Mouse (Mus musculus) CH12.LX (cell line): ENCODE measurements around the gene Dab2. TPM values are rescaled to one million over a fixed set of nuclear protein-coding genes. Genes with fewer than 3 reads are reported as not detected.

Source experiments
- DNase-seq: peaks from one replicate; pipeline ENCODE4 v3.0.0-alpha.2; 2013; ENCODE audit errors: extremely low read depth
- H3K27ac ChIP-seq: 2 replicates; pipeline ENCODE4 v1.5.1; 2012; ENCODE audit warnings: low read depth, mild to moderate bottlenecking, control low read depth, moderate library complexity; ENCODE audit not compliant: insufficient read depth
- H3K27me3 ChIP-seq: replicated peaks from 2 replicates; pipeline ENCODE3; 2012; ENCODE audit warnings: inconsistent platforms
- H3K36me3 ChIP-seq, 2 experiments: replicated peaks in 1 of 2; 2 replicates each; pipeline versions ENCODE3 to v1.6.1; 2012; ENCODE audit warnings: inconsistent platforms in 1 of 2, low read length in 1 of 2, mild to moderate bottlenecking in 1 of 2, mixed read lengths in 1 of 2, moderate library complexity in 1 of 2; ENCODE audit not compliant: control insufficient read depth in 1 of 2, insufficient read depth in 1 of 2
- H3K4me1 ChIP-seq, 2 experiments: 2 replicates each; pipeline ENCODE4 v1.6.1; 2012; ENCODE audit warnings: inconsistent platforms in 1 of 2, moderate library complexity in 1 of 2; ENCODE audit not compliant: insufficient read depth in 2 of 2, control insufficient read depth in 1 of 2
- H3K4me2 ChIP-seq: 2 replicates; pipeline ENCODE4 v1.6.1; 2012; ENCODE audit warnings: low read depth, mild to moderate bottlenecking, control low read depth; ENCODE audit not compliant: poor library complexity, insufficient read depth, severe bottlenecking
- H3K4me3 ChIP-seq, 3 experiments: fragments of 150-350 bp in 1 of 3; sonication (generic) in 1 of 3; replicated peaks in 1 of 3; 2 replicates each; pipeline versions ENCODE3 to v1.5.1; 2011 to 2012; ENCODE audit warnings: low read depth in 2 of 3, low read length in 2 of 3, mild to moderate bottlenecking in 2 of 3, moderate library complexity in 2 of 3, control low read depth in 1 of 3, improper control_type of control experiment in 1 of 3, inconsistent platforms in 1 of 3, mixed read lengths in 1 of 3; ENCODE audit not compliant: poor library complexity in 1 of 3
- H3K79me2 ChIP-seq: replicated peaks from 2 replicates; pipeline ENCODE4 v1.6.1; 2012; ENCODE audit warnings: mild to moderate bottlenecking, moderate library complexity; ENCODE audit not compliant: control insufficient read depth, poor library complexity, insufficient read depth, severe bottlenecking; ENCODE audit errors: extremely low read depth
- H3K9ac ChIP-seq: 2 replicates; pipeline ENCODE4 v1.6.1; 2012; ENCODE audit warnings: low read depth, mild to moderate bottlenecking, control low read depth, moderate library complexity; ENCODE audit not compliant: insufficient read depth
- H3K9me3 ChIP-seq: replicated peaks from 2 replicates; pipeline ENCODE3; 2012; ENCODE audit warnings: low read length, inconsistent platforms, mixed read lengths
- BHLHE40 ChIP-seq: IDR thresholded peaks from 2 replicates; pipeline ENCODE4 v1.6.1; 2011; ENCODE audit warnings: mild to moderate bottlenecking, low read depth, low read length, improper control_type of control experiment
- CHD1 ChIP-seq: IDR thresholded peaks from 2 replicates; pipeline ENCODE4 v1.6.1; 2012; ENCODE audit warnings: low read depth, low read length, improper control_type of control experiment, inconsistent platforms
- CHD2 ChIP-seq: IDR thresholded peaks from 2 replicates; pipeline ENCODE4 v1.6.1; 2011; ENCODE audit warnings: low read length, improper control_type of control experiment
- CTCF ChIP-seq, 2 experiments: IDR thresholded peaks in 1 of 2; conservative IDR thresholded peaks in 1 of 2; 2 replicates each; pipeline ENCODE4 v1.5.1; 2011 to 2012; ENCODE audit warnings: low read depth in 2 of 2, low read length in 2 of 2, improper control_type of control experiment in 1 of 2, inconsistent platforms in 1 of 2, mild to moderate bottlenecking in 1 of 2, moderate library complexity in 1 of 2
- E2F4 ChIP-seq: IDR thresholded peaks from 2 replicates; pipeline ENCODE4 v1.6.1; 2011; ENCODE audit warnings: low read depth, low read length, improper control_type of control experiment; ENCODE audit not compliant: insufficient replicate concordance
- ELF1 ChIP-seq: IDR thresholded peaks from 2 replicates; pipeline ENCODE4 v1.6.1; 2014; ENCODE audit warnings: low read depth, mild to moderate bottlenecking, inconsistent platforms, low read length, improper control_type of control experiment
- GABPA ChIP-seq: IDR thresholded peaks from 2 replicates; pipeline ENCODE4 v1.6.1; 2012; ENCODE audit warnings: low read depth, low read length, improper control_type of control experiment, inconsistent platforms; ENCODE audit not compliant: insufficient replicate concordance
- HCFC1 ChIP-seq: IDR thresholded peaks from 2 replicates; pipeline ENCODE4 v1.6.1; 2012; ENCODE audit warnings: low read depth, mild to moderate bottlenecking, inconsistent platforms, low read length, improper control_type of control experiment
- IRF4 ChIP-seq: IDR thresholded peaks from 2 replicates; pipeline ENCODE4 v1.6.1; 2014; ENCODE audit warnings: low read depth, mild to moderate bottlenecking, inconsistent platforms, low read length, improper control_type of control experiment
- JUN ChIP-seq: IDR thresholded peaks from 2 replicates; pipeline ENCODE4 v1.6.1; 2011; ENCODE audit warnings: low read depth, mild to moderate bottlenecking, low read length, improper control_type of control experiment, moderate library complexity; ENCODE audit not compliant: insufficient read depth
- KAT2A ChIP-seq: IDR thresholded peaks from 2 replicates; pipeline ENCODE4 v1.6.1; 2012; ENCODE audit warnings: low read length, improper control_type of control experiment, inconsistent platforms; ENCODE audit not compliant: insufficient replicate concordance
- MAX ChIP-seq: IDR thresholded peaks from 2 replicates; pipeline ENCODE4 v1.6.1; 2011; ENCODE audit warnings: low read length, improper control_type of control experiment
- MYC ChIP-seq: IDR thresholded peaks from 2 replicates; pipeline ENCODE4 v1.6.1; 2011; ENCODE audit warnings: low read depth, mild to moderate bottlenecking, improper control_type of control experiment, low read length
- NRF1 ChIP-seq: IDR thresholded peaks from 2 replicates; pipeline ENCODE4 v1.6.1; 2014; ENCODE audit warnings: low read depth, mild to moderate bottlenecking, inconsistent platforms, low read length, improper control_type of control experiment, moderate library complexity
- PAX5 ChIP-seq: IDR thresholded peaks from 2 replicates; pipeline ENCODE4 v1.6.1; 2012; ENCODE audit warnings: low read length, inconsistent platforms, mixed read lengths
- POLR2A ChIP-seq: IDR thresholded peaks from 2 replicates; pipeline ENCODE4 v1.6.1; 2011; ENCODE audit warnings: low read depth, mild to moderate bottlenecking, improper control_type of control experiment, low read length
- RAD21 ChIP-seq: IDR thresholded peaks from 2 replicates; pipeline ENCODE4 v1.6.1; 2011; ENCODE audit warnings: low read depth, mild to moderate bottlenecking, low read length, improper control_type of control experiment, moderate library complexity
- RCOR1 ChIP-seq: conservative IDR thresholded peaks from 2 replicates; pipeline ENCODE4 v1.6.1; 2012; ENCODE audit warnings: low read depth, mild to moderate bottlenecking, inconsistent platforms, low read length, improper control_type of control experiment
- SIN3A ChIP-seq: IDR thresholded peaks from 2 replicates; pipeline ENCODE4 v1.6.1; 2012; ENCODE audit warnings: low read length, improper control_type of control experiment, inconsistent platforms
- TBP ChIP-seq: conservative IDR thresholded peaks from 2 replicates; pipeline ENCODE4 v1.6.1; 2011; ENCODE audit warnings: low read depth, low read length, improper control_type of control experiment
- TCF12 ChIP-seq: IDR thresholded peaks from 2 replicates; pipeline ENCODE4 v1.6.1; 2014; ENCODE audit warnings: low read depth, mild to moderate bottlenecking, inconsistent platforms, low read length, improper control_type of control experiment
- UBTF ChIP-seq: IDR thresholded peaks from 2 replicates; pipeline ENCODE4 v1.6.1; 2012; ENCODE audit warnings: low read depth, mild to moderate bottlenecking, inconsistent platforms, low read length, improper control_type of control experiment, moderate library complexity
- USF2 ChIP-seq: conservative IDR thresholded peaks from 2 replicates; pipeline ENCODE4 v1.6.1; 2011; ENCODE audit warnings: low read depth, low read length, improper control_type of control experiment
- ZC3H11A ChIP-seq: IDR thresholded peaks from 2 replicates; pipeline ENCODE4 v1.6.1; 2012; ENCODE audit warnings: low read depth, mild to moderate bottlenecking, inconsistent platforms, low read length, improper control_type of control experiment
- ZKSCAN1 ChIP-seq: IDR thresholded peaks from 2 replicates; pipeline ENCODE4 v1.6.1; 2012; ENCODE audit warnings: low read depth, inconsistent platforms, low read length, improper control_type of control experiment, borderline replicate concordance
- ZMIZ1 ChIP-seq: IDR thresholded peaks from 2 replicates; pipeline ENCODE4 v1.6.1; 2012; ENCODE audit warnings: low read depth, mild to moderate bottlenecking, inconsistent platforms, low read length, improper control_type of control experiment
- ZNF384 ChIP-seq: IDR thresholded peaks from 2 replicates; pipeline ENCODE4 v1.6.1; 2012; ENCODE audit warnings: low read depth, low read length, improper control_type of control experiment, inconsistent platforms
- dilution Hi-C: fragments of 300-500 bp; cut with MboI; formaldehyde crosslinking; loops from 2 replicates; pipeline ENCODE4 v1.14.3; 2020; ENCODE audit warnings: low sequenced_read_pairs; ENCODE audit not compliant: extremely low pct_unique_long_range_greater_than_20kb, extremely low pct_ligation_motif_present
- in situ Hi-C: fragments of 300-500 bp; cut with MboI; formaldehyde crosslinking; loops from 3 replicates; pipeline ENCODE4 v1.14.3; 2019; ENCODE audit warnings: low sequenced_read_pairs, low pct_ligation_motif_present, low pct_unique_long_range_greater_than_20kb, mixed read lengths
- polyA plus RNA-seq: library from polyadenylated mRNA; unstranded; fragments of >175 nt; gene quantifications from 2 replicates; pipeline ENCODE4 v1.2.1, GENCODE M21; 2012; ENCODE audit warnings: low read depth; ENCODE audit not compliant: insufficient read length
- total RNA-seq, 2 experiments: library from RNA; depleted of rRNA; stranded (reverse); fragments of 300-350 nt in 1 of 2; fragments of >200 nt in 1 of 2; gene quantifications; 2 replicates each; pipeline ENCODE4 v1.2.3; 2012 to 2014

Dab2 gene
- total and polyA plus RNA-seq, 3 experiments: 0.17 TPM; not detected in 1

DNA sequence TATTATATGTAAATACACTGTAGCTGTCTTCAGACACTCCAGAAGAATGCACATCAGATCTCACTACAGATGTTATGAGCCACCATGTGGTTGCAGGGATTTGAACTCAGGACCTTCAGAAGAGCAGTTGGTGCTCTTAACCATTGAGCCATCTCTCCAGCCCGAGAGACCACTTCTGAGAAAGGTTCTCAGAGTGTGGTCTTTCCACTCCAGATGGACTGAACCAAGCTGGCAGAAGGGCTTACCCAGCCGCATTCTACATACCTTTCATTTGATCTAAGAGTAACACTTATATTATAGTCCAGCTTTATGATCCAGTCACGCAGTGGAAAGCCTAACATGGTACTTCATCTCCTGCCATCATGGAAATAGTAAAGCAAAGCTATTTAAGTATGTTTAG lies 92.3 kb downstream of the Dab2 start:
- no peaks in the 10 kb centered on the region for H3K9me3 ChIP-seq
- H3K36me3 ChIP-seq: no peaks in the 10 kb centered on the region
- no peak for DNase-seq
- TF ChIP-seq BHLHE40: no peak
- no peak for TF ChIP-seq HCFC1
- TF ChIP-seq RAD21: no peak
- TF ChIP-seq ELF1: no peak
- no peak for TF ChIP-seq PAX5
- TF ChIP-seq MYC: no peak
- no peak for TF ChIP-seq RCOR1
- no peak for TF ChIP-seq ZNF384
- TF ChIP-seq TCF12: no peak
- TF ChIP-seq TBP: no peak
- no peak for TF ChIP-seq UBTF
- TF ChIP-seq, all 38 proteins: peak for 0
- H3K9ac ChIP-seq: no peak overlapping the region
- H3K27ac ChIP-seq: no peak overlapping the region
- in situ Hi-C loops: no loop called here
- no peaks in the 10 kb centered on the region for H3K79me2 ChIP-seq
- H3K4me1 ChIP-seq: no peaks in the 10 kb centered on the region
- no peak overlapping the region for H3K4me2 ChIP-seq
- no peak overlapping the region for H3K4me3 ChIP-seq
- no peaks in the 10 kb centered on the region for H3K27me3 ChIP-seq
- dilution Hi-C loops: no loop called here

DNA sequence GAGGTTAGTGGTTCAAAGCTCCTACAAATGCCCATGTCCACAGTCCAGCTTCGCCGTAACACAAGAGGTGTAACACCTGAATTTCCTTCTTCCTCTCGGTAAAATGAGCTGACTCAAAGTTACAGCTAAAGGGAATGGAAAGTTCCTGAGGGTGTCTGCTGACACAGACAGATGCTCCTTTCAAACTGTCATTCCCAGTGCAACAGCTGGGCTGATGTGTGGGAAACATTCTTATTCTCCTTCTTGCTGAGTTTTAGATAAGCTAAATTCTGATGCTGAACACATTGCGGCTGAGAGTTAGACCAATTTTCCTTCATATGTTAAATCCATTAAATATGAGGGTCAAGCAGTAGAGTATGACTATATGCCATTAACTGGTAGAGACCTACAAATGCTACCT lies 94.0 kb downstream of the Dab2 start:
- no peak overlapping the region for H3K27ac ChIP-seq
- no peaks in the 10 kb centered on the region for H3K79me2 ChIP-seq
- H3K4me1 ChIP-seq: no peaks in the 10 kb centered on the region
- H3K4me2 ChIP-seq: no peak overlapping the region
- H3K4me3 ChIP-seq: no peak overlapping the region
- H3K9ac ChIP-seq: no peak overlapping the region
- in situ Hi-C loops (no loop called here), dilution Hi-C loops (no loop called here)
- no peak for DNase-seq
- H3K36me3 ChIP-seq: no peaks in the 10 kb centered on the region
- H3K27me3 ChIP-seq: no peaks in the 10 kb centered on the region
- H3K9me3 ChIP-seq: no peaks in the 10 kb centered on the region
- TF ChIP-seq CHD2 (no peak), USF2 (no peak), E2F4 (no peak), PAX5 (no peak), ZC3H11A (no peak)

DNA sequence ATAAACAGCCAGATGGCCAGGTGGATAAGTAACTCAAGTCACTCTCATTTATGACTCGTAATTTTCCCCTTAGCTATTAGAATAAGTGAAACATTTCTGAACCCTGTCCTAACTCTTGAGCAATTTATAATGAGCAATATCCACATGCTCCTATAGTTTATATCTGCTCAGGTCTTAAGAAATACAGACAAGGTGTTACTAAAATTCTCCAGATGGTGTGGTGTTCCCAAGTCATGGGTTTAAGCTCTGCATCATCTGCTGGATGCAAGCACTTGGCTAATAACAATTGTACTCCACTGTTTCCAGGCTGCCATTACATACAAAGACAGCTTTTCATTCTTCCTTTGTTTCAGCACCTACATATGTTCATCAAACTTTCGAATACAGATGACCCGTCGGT lies 98.6 kb downstream of the Dab2 start:
- in situ Hi-C loops: no loop called here
- no peak for DNase-seq
- dilution Hi-C loops: no loop called here
- Histone ChIP-seq H3K27ac (no peak overlapping the region), H3K27me3 (no peaks in the 10 kb centered on the region), H3K4me3 (no peak overlapping the region), H3K9me3 (no peaks in the 10 kb centered on the region), H3K79me2 (no peaks in the 10 kb centered on the region), H3K9ac (no peak overlapping the region), H3K4me2 (no peak overlapping the region), H3K4me1 (no peaks in the 10 kb centered on the region), H3K36me3 (no peaks in the 10 kb centered on the region)
- TF ChIP-seq IRF4: no peak
- TF ChIP-seq SIN3A: no peak
- no peak for TF ChIP-seq GABPA
- no peak for TF ChIP-seq RCOR1
- TF ChIP-seq CTCF (conservative IDR thresholded peaks at IDR 0.05 in 1 of 2, IDR thresholded peaks at IDR 0.05 in 1 of 2; ENCODE audit: low read depth in 2 of 2, low read length in 2 of 2): no peak
- no peak for TF ChIP-seq ELF1
- TF ChIP-seq POLR2A: no peak
- TF ChIP-seq BHLHE40: no peak
- no peak for TF ChIP-seq MAX
- no peak for TF ChIP-seq ZKSCAN1
- no peak for TF ChIP-seq ZMIZ1
- no peak for TF ChIP-seq PAX5
- no peak for TF ChIP-seq USF2
- no peak for TF ChIP-seq KAT2A
- TF ChIP-seq UBTF: no peak
- no peak for TF ChIP-seq JUN
- no peak for TF ChIP-seq CHD1
- TF ChIP-seq HCFC1: no peak
- TF ChIP-seq NRF1: no peak
